Mouse (Mus musculus): ENCODE measurements at regions not wholly inside any gene's neighbourhood (a gene's known extent, or its start where the extent isn't known, plus 50 kb on each side); places are given as distances from the start of the nearest gene placed in this dataset.
A peak's percentile ranks its signal among the peaks of the same experiment; 100 is the strongest.

DNA sequence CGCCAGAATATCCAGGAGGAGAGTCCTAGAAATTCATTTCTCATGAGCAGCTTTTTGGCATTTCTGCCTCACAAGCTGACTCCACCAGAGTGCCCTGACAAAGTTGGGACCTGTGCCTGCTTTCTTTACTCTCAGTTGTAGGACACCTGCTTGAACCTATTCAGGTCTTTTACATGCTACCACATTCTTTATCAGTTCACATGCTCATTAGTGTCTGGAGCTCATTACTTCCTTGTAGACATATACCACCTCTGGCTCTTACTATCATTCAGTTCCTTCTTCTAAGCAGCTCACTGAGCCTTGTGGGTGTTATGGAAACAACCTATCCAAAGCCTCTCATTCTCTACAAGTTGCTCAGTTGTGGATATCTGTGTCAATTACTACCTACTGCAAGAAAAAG lies 363.4 kb upstream of the Gm5150 start:
- Histone ChIP-seq H3K9me3 (ENCODE audit: control insufficient read depth, low read length) (no peaks in the 10 kb centered on the region), H3K4me3 (ENCODE audit: low read depth, low read length) (no peak overlapping the region), H3K4me1 (ENCODE audit: control insufficient read depth, insufficient read depth, low read length) (no peaks in the 10 kb centered on the region), H3K9ac (ENCODE audit: low read depth, low read length) (no peak overlapping the region), H3K4me2 (ENCODE audit: low read depth, low read length) (no peak overlapping the region), H3K27ac (replicated peaks; ENCODE audit: low read depth, low read length) (no peak overlapping the region), H3K36me3 (ENCODE audit: control insufficient read depth, insufficient read depth, low read length) (no peaks in the 10 kb centered on the region), H3K27me3 (replicated peaks; ENCODE audit: control insufficient read depth, insufficient read depth, low read length) (no peaks in the 10 kb centered on the region)
- no CpG with 5 or more reads among the region's 1 CpGs for WGBS
- ATAC-seq (ENCODE audit: low read depth) (no peak), DNase-seq (ENCODE audit: low spot score) (no peak)

DNA sequence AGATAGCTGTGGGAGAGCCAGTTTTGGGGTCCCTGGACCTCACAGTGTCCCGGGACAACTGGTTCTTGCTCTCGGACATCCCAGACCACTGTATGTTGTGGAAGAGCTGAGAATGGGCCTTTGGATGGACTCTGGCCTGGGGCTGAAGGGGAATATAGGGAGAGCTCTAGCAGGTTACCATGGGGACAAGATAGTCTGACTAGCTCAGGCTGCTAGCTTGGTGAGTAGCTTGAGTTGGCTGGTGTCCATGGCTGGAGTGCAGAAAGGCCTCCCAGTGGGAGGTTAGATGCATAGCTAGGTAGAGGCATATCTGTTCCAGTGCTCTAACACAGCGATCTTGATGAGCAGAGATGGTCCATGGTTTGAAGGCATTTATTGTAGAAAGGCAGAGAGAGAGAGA lies 356.9 kb upstream of the Gm5150 start:
- 85% methylated on average over 3 of the region's 3 CpGs for WGBS
- DNase-seq (ENCODE audit: low spot score) (no peak), ATAC-seq (ENCODE audit: low read depth) (no peak)
- Histone ChIP-seq H3K9ac (ENCODE audit: low read depth, low read length) (no peak overlapping the region), H3K27ac (replicated peaks; ENCODE audit: low read depth, low read length) (no peak overlapping the region), H3K4me2 (ENCODE audit: low read depth, low read length) (no peak overlapping the region), H3K9me3 (ENCODE audit: control insufficient read depth, low read length) (no peaks in the 10 kb centered on the region), H3K4me1 (ENCODE audit: control insufficient read depth, insufficient read depth, low read length) (no peaks in the 10 kb centered on the region), H3K36me3 (ENCODE audit: control insufficient read depth, insufficient read depth, low read length) (no peaks in the 10 kb centered on the region), H3K4me3 (ENCODE audit: low read depth, low read length) (no peak overlapping the region), H3K27me3 (replicated peaks; ENCODE audit: control insufficient read depth, insufficient read depth, low read length) (no peaks in the 10 kb centered on the region)

DNA sequence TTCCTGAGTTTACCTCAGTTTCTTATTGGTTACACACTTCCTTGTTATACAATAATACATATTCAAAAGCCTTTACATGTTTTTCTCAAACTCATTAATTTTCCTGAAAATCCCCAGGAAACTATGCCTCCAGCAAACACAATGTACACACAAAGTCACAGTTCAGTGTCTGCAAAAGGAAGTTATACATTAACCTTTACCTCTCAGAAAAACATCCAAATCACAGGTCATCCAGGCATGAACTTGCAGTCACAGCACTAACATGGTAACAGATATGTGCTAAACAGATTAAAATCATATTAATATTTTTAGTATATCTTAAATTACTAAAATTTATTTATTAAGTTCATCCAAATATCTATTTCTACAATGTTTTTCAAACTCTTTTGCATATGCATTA lies 352.8 kb upstream of the Gm5150 start:
- Histone ChIP-seq H3K4me2 (ENCODE audit: low read depth, low read length) (no peak overlapping the region), H3K36me3 (ENCODE audit: control insufficient read depth, insufficient read depth, low read length) (no peaks in the 10 kb centered on the region), H3K4me1 (ENCODE audit: control insufficient read depth, insufficient read depth, low read length) (no peaks in the 10 kb centered on the region), H3K4me3 (ENCODE audit: low read depth, low read length) (no peak overlapping the region), H3K27me3 (replicated peaks; ENCODE audit: control insufficient read depth, insufficient read depth, low read length) (no peaks in the 10 kb centered on the region), H3K9me3 (ENCODE audit: control insufficient read depth, low read length) (no peaks in the 10 kb centered on the region), H3K9ac (ENCODE audit: low read depth, low read length) (no peak overlapping the region), H3K27ac (replicated peaks; ENCODE audit: low read depth, low read length) (no peak overlapping the region)
- ATAC-seq (ENCODE audit: low read depth): no peak
- no peak for DNase-seq (ENCODE audit: low spot score)

DNA sequence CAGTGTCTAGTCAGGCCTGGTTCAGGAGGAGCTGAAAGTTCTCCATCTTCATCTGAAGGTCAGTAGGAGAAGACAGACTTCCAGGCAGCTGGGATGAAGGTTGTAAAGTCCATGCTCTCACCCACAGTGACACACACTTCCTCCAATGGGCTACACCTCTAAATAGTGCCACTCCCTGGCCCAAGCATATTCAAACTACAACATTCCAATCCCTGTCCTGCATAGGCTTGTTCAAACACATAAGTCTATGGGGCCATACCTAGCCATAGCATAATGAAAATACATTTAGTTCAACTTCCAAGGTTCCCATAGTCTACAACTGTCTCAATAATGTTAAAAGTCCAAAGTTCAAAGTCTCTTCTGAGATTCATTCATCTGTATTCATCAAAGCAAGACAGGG lies 324.5 kb upstream of the Gm5150 start:
- Histone ChIP-seq H3K36me3 (ENCODE audit: control insufficient read depth, insufficient read depth, low read length) (no peaks in the 10 kb centered on the region), H3K4me1 (ENCODE audit: control insufficient read depth, insufficient read depth, low read length) (no peaks in the 10 kb centered on the region), H3K9ac (ENCODE audit: low read depth, low read length) (no peak overlapping the region), H3K27me3 (replicated peaks; ENCODE audit: control insufficient read depth, insufficient read depth, low read length) (no peaks in the 10 kb centered on the region), H3K4me3 (ENCODE audit: low read depth, low read length) (no peak overlapping the region), H3K4me2 (ENCODE audit: low read depth, low read length) (no peak overlapping the region), H3K27ac (replicated peaks; ENCODE audit: low read depth, low read length) (no peak overlapping the region), H3K9me3 (ENCODE audit: control insufficient read depth, low read length) (no peaks in the 10 kb centered on the region)
- DNase-seq (ENCODE audit: low spot score) (no peak), ATAC-seq (ENCODE audit: low read depth) (no peak)

DNA sequence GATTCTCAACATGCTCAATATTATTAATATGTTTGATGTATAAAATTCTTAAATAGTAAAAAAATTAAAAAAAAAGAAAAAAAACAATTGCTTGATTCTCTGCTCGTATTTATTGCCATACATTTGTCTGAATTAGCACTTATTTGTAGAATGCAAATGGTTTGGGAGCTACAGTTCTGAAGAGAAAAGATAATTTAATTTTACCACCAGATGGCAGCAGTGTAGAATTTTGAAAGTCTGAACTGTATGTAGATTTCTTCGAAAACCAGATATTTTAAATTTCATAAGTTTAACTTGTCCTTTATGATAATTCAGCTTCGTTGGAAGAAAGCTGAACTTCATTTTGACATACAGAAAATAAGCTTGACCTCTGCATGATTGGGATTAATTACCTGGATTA lies 304.6 kb upstream of the Gm5150 start:
- H3K9ac ChIP-seq (ENCODE audit: low read depth, low read length): no peak overlapping the region
- H3K27me3 ChIP-seq (replicated peaks; ENCODE audit: control insufficient read depth, insufficient read depth, low read length): no peaks in the 10 kb centered on the region
- ATAC-seq (ENCODE audit: low read depth) (no peak), DNase-seq (ENCODE audit: low spot score) (peak; percentile 6)
- H3K9me3 ChIP-seq (ENCODE audit: control insufficient read depth, low read length): no peaks in the 10 kb centered on the region
- no peaks in the 10 kb centered on the region for H3K4me1 ChIP-seq (ENCODE audit: control insufficient read depth, insufficient read depth, low read length)
- H3K36me3 ChIP-seq (ENCODE audit: control insufficient read depth, insufficient read depth, low read length): no peaks in the 10 kb centered on the region
- H3K27ac ChIP-seq (replicated peaks; ENCODE audit: low read depth, low read length): no peak overlapping the region
- no peak overlapping the region for H3K4me3 ChIP-seq (ENCODE audit: low read depth, low read length)
- no peak overlapping the region for H3K4me2 ChIP-seq (ENCODE audit: low read depth, low read length)
- 30% methylated on average over 3 of the region's 3 CpGs for WGBS

DNA sequence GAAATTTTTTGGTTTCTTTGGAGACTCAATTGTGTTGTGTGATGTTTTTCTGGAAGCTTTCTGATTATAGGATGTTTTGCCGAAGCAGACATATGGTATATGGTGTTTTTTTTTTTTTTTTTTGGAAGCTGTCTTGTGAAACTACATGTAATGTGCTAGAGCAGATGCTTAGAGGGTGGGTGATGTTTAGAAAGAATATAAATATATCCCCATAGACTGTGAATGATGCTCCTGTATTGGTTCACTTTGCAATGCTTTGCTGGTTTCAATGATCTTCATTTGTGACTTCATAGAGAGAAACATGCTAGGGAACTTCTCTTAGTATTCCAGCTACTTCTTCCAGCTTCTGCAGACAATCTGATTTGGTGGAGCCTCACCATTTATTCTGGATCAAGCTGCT lies 271.2 kb upstream of the Gm5150 start:
- Histone ChIP-seq H3K36me3 (ENCODE audit: control insufficient read depth, insufficient read depth, low read length) (no peaks in the 10 kb centered on the region), H3K27me3 (replicated peaks; ENCODE audit: control insufficient read depth, insufficient read depth, low read length) (no peaks in the 10 kb centered on the region), H3K4me3 (ENCODE audit: low read depth, low read length) (no peak overlapping the region), H3K9ac (ENCODE audit: low read depth, low read length) (no peak overlapping the region), H3K4me1 (ENCODE audit: control insufficient read depth, insufficient read depth, low read length) (no peaks in the 10 kb centered on the region), H3K27ac (replicated peaks; ENCODE audit: low read depth, low read length) (no peak overlapping the region), H3K9me3 (ENCODE audit: control insufficient read depth, low read length) (no peaks in the 10 kb centered on the region), H3K4me2 (ENCODE audit: low read depth, low read length) (no peak overlapping the region)
- no peak for DNase-seq (ENCODE audit: low spot score)
- WGBS: 89% methylated on average over 1 of the region's 1 CpGs
- ATAC-seq (ENCODE audit: low read depth): no peak
